Mouse (Mus musculus) thymus, postnatal 25 days (tissue): ENCODE measurements around the gene Gm49320.

ENCODE experiments used
- DNase-seq: peaks from one replicate; pipeline ENCODE4 v3.0.0; 2022

The Gm49320 gene

DNA sequence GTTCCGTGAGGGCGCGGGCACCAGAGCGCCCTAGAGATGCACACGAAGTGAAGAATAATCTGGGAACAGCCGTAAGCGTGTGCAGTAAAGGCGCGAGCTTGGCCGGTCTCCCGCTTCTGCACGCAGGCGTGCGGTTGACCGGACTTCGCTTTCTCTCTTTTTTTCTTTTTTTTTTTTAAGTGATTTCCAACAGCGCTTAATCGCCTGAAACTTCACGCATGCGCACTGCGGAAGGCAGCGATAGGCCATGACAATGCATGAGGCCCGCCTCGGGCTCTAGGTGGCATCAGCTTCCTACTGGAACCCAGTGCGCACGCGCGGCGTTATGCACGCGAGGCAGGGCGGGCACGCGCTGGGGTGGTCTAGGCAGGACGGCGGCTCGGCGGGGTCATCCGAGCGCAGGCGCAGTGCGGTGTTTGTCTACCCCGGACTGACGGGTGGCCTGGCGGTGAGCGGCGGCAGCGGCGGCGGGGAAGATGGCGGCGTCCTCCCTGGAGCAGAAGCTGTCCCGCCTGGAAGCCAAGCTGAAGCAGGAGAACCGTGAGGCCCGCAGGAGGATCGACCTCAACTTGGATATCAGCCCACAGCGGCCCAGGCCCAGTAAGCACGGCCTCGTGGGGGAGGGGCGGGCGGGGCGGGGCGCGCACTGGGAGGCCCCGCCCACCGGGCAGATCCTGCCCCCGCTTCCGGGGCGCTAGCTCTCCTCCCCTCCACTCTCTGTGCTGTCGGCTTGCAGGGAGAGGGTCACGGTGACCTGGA lies at the start of gene Gm49320, which contains the start of gene Map2k7:
Gm49320 (plus strand) TSS at position 432 of the 759 bp plus-strand sequence.
Map2k7 (plus strand) TSS at position 307 of the 759 bp plus-strand sequence.
- peak; percentile 99 for DNase-seq

- DNase-seq: no peak
These were observed 49.5 kb upstream of the Gm49320 start for GRCm38 (mm10) chr8:4189031-4189722.

DNA sequence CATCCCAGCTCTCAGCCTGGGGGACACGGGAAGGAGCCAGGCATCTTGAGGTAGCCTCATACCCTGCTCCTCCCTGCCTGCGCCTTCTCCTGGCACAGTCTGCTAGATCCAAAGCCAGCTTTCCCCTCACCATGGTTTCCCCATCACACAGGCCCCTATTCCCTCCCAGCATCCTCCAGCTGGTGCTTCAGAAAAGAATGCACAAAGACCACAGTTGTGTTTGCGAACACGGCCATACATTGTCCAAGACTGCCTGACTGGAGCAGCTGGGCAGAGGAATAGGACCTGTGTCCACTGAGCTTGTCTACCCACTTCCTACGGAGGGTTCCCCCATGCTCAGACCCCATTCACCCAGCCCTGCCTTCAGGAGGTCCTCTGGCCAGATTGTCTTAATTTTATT lies 46.4 kb upstream of the Gm49320 start:
- DNase-seq: no peak

DNA sequence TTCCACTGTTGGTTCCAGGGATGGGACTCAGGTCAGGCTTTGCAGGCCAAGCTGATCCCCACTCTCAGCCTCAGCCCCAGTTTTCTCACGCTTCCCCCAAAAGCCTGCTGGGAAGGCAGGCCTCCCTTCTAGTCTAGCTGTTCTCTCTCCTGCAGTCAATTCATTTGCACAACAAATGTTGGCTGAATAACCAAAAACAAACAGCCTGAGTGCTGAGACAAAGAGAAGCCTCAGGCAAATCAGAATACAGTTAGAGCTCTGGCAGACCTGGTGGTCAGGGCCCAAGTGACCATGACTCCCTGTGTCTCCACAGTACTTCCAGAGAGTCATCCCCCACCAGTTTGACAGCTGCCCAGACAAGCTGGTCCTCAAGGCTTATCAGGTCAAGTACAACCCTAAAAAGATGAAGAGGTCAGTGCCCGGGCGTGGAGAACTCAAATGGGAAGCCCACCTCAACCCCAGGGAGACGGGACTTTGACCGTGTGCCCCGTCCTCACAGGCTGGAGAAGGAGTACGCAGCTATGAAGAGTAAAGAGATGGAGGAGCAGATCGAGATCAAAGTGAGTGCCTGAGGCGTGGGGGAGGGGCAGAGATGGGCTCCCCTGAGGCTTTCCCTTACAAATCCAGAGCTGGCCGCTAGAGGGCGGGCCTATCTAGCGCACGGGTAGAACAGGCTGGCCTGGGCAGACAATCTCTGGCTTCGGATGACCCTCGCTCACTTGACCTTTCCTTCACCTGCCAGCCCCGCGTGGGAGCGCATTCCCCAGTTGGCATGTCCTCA lies 45.7 kb upstream of the Gm49320 start:
- peak; percentile 88 for DNase-seq

- no peak for DNase-seq
These were observed 45.1 kb upstream of the Gm49320 start for GRCm38 (mm10) chr8:4193588-4193894.

DNA sequence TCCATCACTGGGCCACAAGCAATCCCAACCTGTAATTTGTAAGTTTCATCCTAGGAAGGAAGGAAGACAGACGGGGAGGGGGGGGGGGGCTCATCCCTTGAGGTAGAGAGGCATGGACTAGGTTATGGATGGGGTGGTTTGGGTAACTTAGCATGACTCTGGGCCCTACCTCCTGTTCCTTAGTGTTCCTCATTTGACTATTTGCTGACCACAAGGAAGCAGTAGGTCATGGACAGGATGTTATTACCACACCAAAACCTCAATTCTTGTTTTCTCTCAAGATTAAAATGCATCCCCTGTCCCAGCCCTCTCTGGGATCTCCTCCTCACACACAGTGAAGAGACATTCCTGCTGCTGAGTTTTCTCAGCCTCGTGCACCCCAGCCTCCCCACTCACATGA lies 37.3 kb upstream of the Gm49320 start:
- no peak for DNase-seq

DNA sequence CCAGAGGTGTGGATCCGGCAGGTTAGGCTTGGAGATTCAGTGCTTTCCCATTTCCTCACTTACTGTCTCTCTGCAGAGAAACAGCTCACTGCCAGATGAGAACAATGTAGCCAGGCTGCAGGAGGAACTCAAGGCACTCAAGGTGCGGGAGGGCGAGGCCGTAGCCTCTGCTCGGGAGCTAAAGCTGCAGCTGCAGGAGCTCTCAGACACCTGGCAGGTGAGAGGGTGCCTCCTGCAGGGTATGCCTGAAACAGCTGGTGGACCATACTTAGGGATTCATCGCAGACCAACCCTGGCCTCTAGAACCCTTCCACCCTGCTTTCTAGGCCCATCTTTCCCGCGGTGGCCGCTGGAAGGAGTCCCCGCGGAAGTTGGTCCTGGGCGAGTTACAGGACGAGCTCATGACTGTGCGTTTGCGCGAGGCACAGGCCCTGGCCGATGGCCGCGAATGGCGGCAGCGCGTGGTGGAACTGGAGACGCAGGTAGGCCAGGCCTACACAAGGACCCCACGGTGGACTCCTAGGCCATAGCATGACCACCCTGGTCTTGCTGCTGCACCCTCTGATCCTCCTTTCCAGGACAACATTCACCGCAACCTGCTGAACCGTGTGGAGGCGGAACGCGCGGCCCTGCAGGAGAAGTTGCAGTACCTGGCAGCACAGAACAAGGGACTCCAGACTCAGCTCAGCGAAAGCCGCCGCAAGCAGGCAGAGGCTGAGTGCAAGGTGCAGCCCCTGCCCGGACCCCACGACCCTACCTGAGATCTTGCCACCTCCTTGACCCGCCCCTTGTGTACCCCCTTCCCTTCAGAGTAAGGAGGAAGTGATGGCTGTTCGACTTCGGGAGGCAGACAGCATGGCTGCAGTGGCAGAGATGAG lies 33.2 kb upstream of the Gm49320 start:
- no peak for DNase-seq

- DNase-seq: no peak
These were observed 32.3 kb upstream of the Gm49320 start for GRCm38 (mm10) chr8:4206182-4207015.

GRCm38 (mm10) chr8:4207016-4207350 lies 31.7 kb upstream of the Gm49320 start:
- no peak for DNase-seq

- DNase-seq: no peak
These were observed 27.6 kb upstream of the Gm49320 start for GRCm38 (mm10) chr8:4211097-4211496.

DNA sequence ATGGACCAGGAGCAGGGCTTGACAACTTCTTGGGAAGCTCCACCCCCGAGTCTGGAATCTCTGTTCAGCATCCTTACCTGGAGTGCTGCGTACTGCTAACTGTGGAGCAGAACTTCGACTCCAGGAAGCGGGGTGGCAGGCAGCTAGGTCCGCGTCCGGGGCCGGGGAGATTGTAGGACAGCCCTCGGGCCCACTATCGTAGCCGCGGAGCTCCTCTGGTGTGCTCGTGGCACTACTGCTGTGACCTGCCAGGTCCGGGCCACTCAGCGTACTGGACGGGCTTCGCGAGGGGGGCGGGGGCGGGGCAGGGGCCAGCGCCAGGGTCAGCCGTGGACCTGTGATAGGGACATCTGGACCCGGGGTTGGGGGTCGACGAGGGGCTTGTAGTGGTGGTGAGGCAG lies 25.9 kb upstream of the Gm49320 start:
- DNase-seq: no peak

GRCm38 (mm10) chr8:4213210-4214005 lies 25.3 kb upstream of the Gm49320 start:
- DNase-seq: peak; percentile 61

- DNase-seq: peak; percentile 56
These were observed 24.4 kb upstream of the Gm49320 start for GRCm38 (mm10) chr8:4214006-4214980.

DNA sequence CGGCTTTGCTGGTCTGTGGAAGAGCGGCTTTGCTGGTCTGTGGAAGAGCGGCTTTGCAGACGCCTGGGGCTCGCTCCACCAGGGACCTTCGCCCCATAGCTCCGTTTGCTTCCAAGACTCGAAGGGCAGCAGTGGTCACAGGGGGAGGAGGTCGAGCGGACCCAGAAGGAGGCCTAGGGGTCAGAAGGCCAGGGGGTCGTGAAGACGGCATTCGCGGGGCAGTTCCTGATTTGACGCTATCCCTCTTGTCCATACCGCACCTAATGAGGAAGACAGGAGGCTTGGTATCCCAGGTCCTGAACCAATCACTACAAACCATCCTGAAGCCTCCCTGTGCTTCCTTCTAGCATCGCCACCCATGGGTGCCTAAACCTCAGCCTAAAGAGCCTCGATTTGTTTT lies 22.4 kb upstream of the Gm49320 start:
- DNase-seq: no peak

DNA sequence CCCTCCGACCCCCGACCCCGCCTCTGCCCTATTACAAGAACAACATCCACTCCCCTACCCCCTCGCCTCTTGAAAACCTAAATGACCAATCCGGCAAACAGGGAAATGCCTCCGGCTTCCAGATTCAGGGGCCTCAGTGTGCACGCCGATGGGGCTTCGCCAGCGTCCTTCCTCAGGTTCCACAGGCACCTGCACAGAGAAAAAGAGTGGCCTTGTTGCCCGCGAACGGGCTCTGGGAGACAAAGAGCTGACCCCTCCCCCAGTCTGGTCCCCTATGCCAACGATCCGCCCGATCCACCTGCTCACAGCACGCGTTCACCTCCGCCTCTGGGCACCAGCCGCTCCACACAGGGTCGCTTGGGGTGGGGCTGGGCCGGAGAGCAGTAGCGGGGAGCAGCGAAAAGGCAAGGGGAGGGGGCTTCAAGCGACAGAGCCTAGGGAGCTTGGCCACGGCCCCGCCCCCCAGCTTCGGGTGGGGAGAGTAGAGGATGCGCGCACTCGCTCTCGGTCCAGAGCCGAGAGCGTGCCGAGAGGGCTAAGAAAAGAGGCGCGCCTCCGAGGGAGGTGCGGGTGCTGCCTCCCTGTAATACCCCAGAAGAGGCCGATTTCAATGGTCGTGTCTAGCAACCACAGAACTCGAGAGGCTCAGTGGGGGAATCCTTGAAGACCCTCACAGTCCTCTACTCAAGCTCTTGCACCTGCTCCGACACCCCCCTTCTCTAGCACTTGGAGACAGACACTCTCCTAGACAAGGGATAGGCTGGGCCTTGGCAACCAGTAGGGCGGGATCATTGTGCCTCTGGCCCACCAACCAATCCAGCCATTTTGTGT lies 21.7 kb upstream of the Gm49320 start, which contains the start of gene Prr36:
Prr36 (minus strand) TSS at position 669 of the 831 bp plus-strand sequence.
- DNase-seq: no peak

DNA sequence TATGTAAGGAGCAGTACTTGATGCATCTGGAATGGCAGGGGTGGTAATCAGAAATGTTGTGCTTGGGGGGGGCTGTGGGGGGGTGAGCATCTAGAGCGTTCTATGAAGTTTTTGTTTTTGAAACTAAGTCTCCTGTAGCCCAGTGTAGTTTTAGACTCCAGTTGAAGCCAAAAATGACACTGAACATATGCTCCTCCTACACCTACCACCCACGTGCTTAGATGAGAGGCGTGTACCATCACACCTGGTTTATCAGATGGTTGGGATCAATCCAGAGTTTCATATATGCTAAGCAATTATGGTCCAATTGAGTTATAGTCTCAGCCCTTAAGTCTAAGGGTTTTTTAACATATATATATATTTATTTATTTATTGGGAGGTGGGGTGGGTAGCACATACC lies 19.0 kb upstream of the Gm49320 start:
- no peak for DNase-seq

DNA sequence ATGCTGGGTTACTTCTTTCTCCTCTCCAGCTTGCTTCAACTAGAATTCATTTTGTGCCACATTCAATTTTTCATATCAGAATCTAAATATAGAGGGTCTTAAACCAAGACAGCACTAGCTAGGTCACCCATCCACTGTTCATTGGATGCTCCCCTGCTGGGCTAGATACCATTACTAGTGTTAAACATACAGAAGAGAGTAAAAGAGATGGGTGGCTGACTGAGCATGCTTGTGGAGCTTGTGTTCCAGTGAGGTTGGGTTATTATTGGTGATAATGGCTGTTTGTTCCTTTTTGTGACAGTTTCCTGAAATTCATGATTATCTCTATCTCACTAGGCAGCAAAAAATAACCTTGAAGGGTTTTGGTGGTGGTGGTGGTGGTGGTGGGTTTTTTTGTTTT lies 16.6 kb upstream of the Gm49320 start:
- no peak for DNase-seq

DNA sequence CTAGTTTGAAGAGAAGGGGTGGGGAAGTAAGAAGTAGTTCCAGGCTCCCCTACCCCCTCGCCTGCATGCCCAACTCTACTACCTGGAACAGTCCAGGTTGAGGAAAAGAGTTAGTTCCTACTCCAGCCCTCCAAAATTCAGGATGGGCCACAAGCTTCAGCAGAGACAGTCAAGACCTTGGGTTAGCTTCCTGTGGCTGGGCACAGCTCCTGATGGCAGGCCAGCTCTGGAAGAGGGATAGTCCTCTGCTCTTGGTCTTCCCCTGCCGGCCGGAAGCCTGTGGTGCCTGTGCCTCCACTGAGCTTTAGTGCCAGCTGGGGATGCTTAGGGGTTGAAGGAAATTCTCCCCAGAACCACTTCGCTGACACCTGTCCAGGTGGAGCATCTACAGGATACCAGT lies 12.3 kb upstream of the Gm49320 start:
- DNase-seq: no peak
